Mouse (Mus musculus) common myeloid progenitor, adult 5-6 weeks (primary cell): ENCODE results near the gene Lrrtm3. TPM values are rescaled to one million over a fixed set of nuclear protein-coding genes. Genes with fewer than 3 reads are reported as not detected.

Source experiments
- ATAC-seq: replicated peaks from 2 replicates; pipeline ENCODE4 v1.8.0; 2016; ENCODE audit warnings: low read depth, mild to moderate bottlenecking, moderate TSS enrichment, inconsistent platforms; ENCODE audit not compliant: poor library complexity, severe bottlenecking
- total RNA-seq: library from RNA; stranded (forward); fragments of 200-1000, 187-1606 nt; gene quantifications from 2 replicates; pipeline ENCODE4 v1.2.3, GENCODE M21; 2017

Lrrtm3 gene
- total RNA-seq, 1 experiment from 2014 or later, result not detected

- no peak for ATAC-seq
Observed at GRCm38 (mm10) chr10:64049151-64049550, 40.9 kb downstream of the Lrrtm3 start.

GRCm38 (mm10) chr10:64041892-64042291 lies 48.2 kb downstream of the Lrrtm3 start:
- no peak for ATAC-seq

DNA sequence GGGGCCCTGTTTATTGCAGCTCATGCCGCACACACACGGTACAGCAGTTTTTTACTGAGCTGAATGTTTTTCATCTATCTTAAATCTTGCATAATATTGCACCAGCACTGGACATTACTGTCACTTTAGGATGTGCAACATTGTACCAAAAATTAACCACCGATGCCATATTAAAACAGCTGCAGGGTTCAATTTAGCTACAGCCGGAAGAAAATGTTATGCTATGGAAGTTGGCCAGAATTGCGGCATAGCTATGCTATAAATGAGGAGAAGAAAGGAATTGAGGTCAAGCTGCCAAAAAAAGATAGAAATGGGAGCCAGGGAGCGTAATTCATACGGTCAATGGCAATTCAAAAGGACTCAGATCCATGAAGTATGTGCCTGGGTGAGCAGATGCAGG lies 48.9 kb downstream of the Lrrtm3 start:
- ATAC-seq, result no peak

DNA sequence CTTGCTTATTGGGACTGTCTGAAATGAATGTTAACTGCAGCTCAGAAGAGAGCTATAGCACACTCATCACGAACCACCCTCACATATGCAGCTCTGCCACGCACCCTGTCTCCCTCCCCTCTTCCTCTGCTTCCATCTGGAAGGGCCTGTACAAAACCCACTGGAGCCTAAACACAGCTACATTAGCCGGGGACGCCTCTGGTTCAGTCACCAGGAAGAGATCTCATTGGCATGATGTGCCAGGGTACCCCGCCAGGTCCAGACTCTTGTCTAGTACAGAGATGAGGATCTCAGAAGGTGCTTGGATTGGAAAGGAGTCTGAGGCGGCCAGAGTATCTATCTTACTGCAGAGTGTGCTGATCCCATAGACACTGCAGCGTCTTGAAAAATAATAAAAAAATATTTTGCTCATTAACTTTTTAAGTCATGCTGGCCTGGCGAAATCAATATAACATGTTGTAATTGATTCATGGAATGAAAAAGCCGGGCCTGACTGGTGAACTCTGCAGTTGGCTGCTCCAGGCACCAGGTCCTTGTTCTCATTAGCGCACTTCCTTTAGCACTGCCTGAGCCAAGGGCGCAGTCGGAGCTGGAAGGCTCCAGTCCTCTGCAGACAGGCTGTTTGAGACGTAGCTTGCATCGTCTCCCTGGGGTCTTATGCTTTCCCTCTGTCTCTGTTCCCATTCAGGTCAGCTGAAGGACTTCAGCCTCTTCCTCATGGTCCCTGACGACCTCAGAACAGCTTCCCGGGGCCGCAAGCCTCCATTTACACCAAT lies 50.1 kb downstream of the Lrrtm3 start:
- ATAC-seq, result no peak

DNA sequence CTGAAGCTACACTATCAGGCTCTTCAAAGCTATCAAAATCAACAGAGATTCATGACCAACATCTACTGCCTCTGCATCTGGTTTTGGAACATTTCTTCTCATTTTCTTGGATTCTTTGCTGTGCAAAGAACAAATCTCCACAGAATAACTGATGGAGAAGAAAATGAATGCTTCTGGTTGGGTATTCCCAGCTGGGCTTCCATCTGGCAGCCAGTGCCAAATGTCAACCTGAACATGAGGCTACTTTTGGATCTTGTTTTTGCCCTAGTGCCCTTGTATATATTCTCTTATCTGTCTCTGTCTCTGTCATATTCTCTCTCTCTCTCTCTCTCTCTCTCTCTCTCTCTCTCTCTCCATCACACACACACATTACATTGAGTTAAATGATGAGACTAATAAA lies 59.2 kb downstream of the Lrrtm3 start:
- ATAC-seq, result no peak

DNA sequence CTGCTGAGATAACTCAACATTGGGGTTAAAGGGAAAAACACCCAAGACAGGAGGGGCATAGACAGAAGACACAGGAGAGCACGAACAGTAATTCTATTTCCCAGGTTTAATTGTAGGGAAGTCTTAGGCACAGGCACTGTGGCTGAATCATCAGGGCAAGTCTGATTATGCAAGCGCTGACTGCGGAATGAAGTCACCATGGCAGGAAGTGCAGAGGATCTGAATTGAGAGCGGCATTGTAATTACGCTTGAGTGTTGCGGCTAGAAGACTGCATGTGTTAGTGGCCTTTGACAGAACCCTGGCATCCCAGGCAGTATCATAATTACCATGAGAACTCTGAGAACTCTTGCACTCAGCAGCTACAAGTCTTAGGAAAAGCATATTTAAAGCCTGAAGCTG lies 66.7 kb downstream of the Lrrtm3 start:
- ATAC-seq, result no peak

DNA sequence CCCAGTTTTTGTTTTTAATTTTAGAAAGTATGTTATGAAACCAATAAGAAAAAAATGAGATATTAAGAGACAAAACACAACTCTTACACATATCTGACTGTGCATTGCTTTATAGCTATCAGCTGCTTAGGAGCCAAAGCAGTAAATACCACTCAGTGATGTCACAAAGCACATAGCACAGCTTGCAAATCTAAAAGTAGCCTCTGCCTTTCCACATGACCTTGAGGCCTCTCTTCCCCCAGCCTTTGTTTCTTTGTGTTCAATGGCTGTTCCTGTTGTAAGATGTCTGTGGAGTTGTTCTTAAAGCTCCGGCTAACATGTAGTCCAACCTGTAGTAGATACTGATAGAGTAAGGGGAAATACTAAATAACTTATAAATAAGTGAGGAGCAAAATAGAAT lies 69.7 kb downstream of the Lrrtm3 start:
- ATAC-seq, result no peak

- ATAC-seq, result no peak
Observed at GRCm38 (mm10) chr10:64001996-64002395, 88.1 kb downstream of the Lrrtm3 start.

DNA sequence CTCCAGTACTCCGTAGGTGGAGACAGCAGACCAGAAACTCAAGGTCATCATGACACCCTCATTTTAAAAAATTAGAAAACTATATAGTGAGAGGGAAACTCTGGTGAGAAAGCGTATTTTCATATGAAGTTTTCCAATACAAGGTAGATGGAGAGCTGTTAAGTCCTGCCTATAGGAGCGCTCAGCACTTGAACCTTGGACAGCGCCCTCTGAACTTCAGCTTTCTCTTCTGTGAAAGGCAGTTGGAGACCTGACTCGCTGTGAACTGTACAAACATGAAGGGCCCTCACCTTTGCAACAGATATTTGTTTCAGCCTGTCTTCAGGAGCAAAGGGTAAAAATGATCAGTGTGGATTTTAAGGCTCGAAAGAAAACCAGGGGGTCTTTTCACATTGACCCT lies 88.5 kb downstream of the Lrrtm3 start:
- ATAC-seq, result no peak

DNA sequence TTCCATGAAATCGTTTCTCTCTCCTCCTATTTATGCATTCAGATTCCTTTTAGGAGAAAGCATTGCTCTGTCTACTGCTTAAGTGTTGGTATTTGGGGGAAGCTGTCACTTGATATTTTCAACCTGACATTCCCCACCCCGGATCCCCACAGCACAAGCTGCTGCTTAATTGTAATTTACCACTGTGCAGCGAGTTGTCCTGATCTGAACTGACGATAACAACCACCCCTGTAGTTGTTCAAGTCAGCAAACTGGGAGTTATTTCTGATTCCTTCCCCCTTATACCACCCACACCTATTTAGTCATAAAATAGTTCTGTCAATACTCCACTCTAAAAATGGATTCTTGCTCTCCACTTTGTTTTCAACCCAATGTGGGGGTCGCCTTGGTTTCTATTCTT lies 95.8 kb downstream of the Lrrtm3 start:
- no peak for ATAC-seq

GRCm38 (mm10) chr10:63985576-63985975 lies 104.5 kb downstream of the Lrrtm3 start:
- no peak for ATAC-seq

GRCm38 (mm10) chr10:63979410-63979809 lies 110.7 kb downstream of the Lrrtm3 start:
- no peak for ATAC-seq

DNA sequence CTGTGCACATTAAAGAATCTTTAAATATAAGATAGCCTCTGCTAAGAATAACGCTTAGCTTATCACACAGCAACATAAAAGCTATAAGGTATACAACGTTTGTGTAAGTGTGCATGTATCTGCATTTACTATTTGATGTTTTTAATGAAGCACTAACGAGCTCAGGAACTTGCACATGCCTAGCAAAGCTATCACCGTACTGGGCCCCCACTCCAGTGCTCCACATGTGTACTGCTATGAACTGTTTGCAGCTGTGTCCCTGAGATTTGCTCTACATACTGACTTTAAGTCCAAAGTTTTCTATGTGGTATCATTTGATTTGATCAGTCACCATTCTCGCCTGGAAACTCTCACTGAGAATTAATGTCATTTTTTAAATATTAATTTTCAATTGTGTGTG lies 111.1 kb downstream of the Lrrtm3 start:
- no peak for ATAC-seq

- ATAC-seq, result no peak
Observed at GRCm38 (mm10) chr10:63978535-63978934, 111.5 kb downstream of the Lrrtm3 start.

- ATAC-seq, result no peak
Observed at GRCm38 (mm10) chr10:63978101-63978500, 112.0 kb downstream of the Lrrtm3 start.

DNA sequence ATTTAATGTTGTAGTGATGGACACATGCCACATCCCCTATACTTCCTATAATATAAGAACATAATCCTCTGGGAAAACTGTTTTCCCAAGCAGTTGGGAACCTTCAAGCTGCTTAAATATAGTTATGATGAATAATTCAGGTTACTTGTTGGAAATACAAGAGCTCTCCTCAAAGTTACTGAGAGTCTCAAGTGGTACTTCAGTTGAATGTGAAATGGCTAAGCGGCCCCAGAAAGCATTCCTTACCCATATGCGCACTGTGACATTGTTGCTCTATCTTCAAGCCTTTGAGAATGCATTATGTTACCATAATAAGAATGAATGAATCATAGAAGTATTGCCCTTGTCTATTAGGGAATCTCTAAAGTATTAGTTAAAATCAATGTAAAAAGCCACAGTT lies 117.8 kb downstream of the Lrrtm3 start:
- no peak for ATAC-seq

GRCm38 (mm10) chr10:63954308-63954930 lies 135.7 kb downstream of the Lrrtm3 start:
- ATAC-seq, result no peak

- ATAC-seq, result no peak
Observed at GRCm38 (mm10) chr10:63951481-63951880, 138.6 kb downstream of the Lrrtm3 start.

DNA sequence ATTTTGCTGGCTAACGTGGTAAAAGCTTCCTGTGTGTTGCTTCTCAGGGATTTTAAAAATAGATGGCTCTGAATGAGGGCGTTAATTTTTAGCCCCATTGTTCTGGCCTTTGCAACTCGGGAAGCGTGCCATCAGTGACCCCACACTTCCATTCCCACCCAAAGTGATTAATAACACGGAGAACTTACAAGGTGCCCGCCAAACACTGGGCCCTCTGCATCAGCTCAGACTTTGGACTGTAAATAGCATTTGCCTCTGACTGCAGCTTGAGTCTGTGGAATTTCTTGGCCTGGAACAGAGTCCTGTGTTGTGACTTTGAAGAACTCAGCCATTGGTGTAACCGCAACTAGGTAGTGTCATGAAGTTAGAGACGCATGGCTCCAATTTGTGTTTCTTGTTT lies 139.2 kb downstream of the Lrrtm3 start:
- no peak for ATAC-seq

- ATAC-seq, result no peak
Observed at GRCm38 (mm10) chr10:63947266-63947665, 142.8 kb downstream of the Lrrtm3 start.

DNA sequence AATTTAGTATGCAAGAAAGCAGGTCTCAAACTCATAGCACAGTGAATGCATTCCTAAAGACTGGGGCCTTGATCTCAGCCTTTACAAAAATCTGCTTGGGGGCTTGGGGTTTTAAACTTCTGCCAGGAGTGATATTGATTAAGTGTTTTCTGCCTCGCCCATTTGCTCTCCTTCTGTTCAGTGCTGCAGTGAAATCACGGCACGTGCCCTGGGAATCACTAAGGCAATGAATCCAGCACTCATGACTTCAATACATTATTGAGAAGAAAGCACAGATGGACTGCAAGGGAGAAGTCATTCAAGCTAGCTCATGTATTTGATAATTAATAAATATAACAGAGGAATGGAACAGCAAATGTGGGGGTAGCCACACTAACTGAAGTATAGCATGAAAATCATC lies 144.5 kb downstream of the Lrrtm3 start:
- no peak for ATAC-seq

GRCm38 (mm10) chr10:63933946-63934345 lies 156.1 kb downstream of the Lrrtm3 start:
- ATAC-seq, result no peak
